Mouse (Mus musculus): ENCODE data around the gene Sell. TPM values are rescaled to one million over a fixed set of nuclear protein-coding genes. Genes with fewer than 3 reads are reported as not detected.

Sell gene
- polyA plus RNA-seq, 1 experiment from 2014 or later = not detected

- WGBS = 52% methylated on average over 3 of the region's 3 CpGs
- no peaks in the 10 kb centered on the region for H3K36me3 ChIP-seq (ENCODE audit: control insufficient read depth, insufficient read depth, low read length)
- H3K4me3 ChIP-seq (ENCODE audit: control insufficient read depth in 1 of 2, insufficient read depth in 1 of 2, low read depth in 1 of 2, low read length in 2 of 2) = no peak overlapping the region
- no peak overlapping the region for H3K27ac ChIP-seq (replicated peaks in 1 of 2; ENCODE audit: control insufficient read depth in 1 of 2, insufficient read depth in 1 of 2, low read depth in 2 of 2, low read length in 2 of 2)
- no peaks in the 10 kb centered on the region for H3K4me1 ChIP-seq (ENCODE audit: control insufficient read depth in 2 of 2, insufficient read depth in 2 of 2, low read length in 2 of 2)
- no peak overlapping the region for H3K4me2 ChIP-seq (ENCODE audit: low read length)
- no peak overlapping the region for H3K9ac ChIP-seq (ENCODE audit: low read length)
- no peaks in the 10 kb centered on the region for H3K27me3 ChIP-seq (ENCODE audit: control insufficient read depth, insufficient read depth, low read length)
- H3K9me3 ChIP-seq (ENCODE audit: control insufficient read depth, low read length) = no peaks in the 10 kb centered on the region
- ATAC-seq (ENCODE audit: insufficient number of reproducible peaks, insufficient read depth, low FRiP score, low read depth) = no peak
These were observed 2.0 kb downstream of the Sell start for GRCm38 (mm10) chr1:164063745-164064144.

- no peak overlapping the region for H3K4me2 ChIP-seq (ENCODE audit: low read length)
- H3K27ac ChIP-seq (replicated peaks in 1 of 2; ENCODE audit: control insufficient read depth in 1 of 2, insufficient read depth in 1 of 2, low read depth in 2 of 2, low read length in 2 of 2) = no peak overlapping the region
- H3K27me3 ChIP-seq (ENCODE audit: control insufficient read depth, insufficient read depth, low read length) = no peaks in the 10 kb centered on the region
- no peak overlapping the region for H3K4me3 ChIP-seq (ENCODE audit: control insufficient read depth in 1 of 2, insufficient read depth in 1 of 2, low read depth in 1 of 2, low read length in 2 of 2)
- H3K9me3 ChIP-seq (ENCODE audit: control insufficient read depth, low read length) = no peaks in the 10 kb centered on the region
- no peak for ATAC-seq (ENCODE audit: insufficient number of reproducible peaks, insufficient read depth, low FRiP score, low read depth)
- no peaks in the 10 kb centered on the region for H3K4me1 ChIP-seq (ENCODE audit: control insufficient read depth in 2 of 2, insufficient read depth in 2 of 2, low read length in 2 of 2)
- H3K9ac ChIP-seq (ENCODE audit: low read length) = no peak overlapping the region
- H3K36me3 ChIP-seq (ENCODE audit: control insufficient read depth, insufficient read depth, low read length) = no peaks in the 10 kb centered on the region
These were observed 7.5 kb downstream of the Sell start for GRCm38 (mm10) chr1:164069261-164069660.

GRCm38 (mm10) chr1:164070461-164070860, 8.7 kb downstream of the Sell start:
- H3K36me3 ChIP-seq (ENCODE audit: control insufficient read depth, insufficient read depth, low read length) = no peaks in the 10 kb centered on the region
- H3K4me1 ChIP-seq (ENCODE audit: control insufficient read depth in 2 of 2, insufficient read depth in 2 of 2, low read length in 2 of 2) = no peaks in the 10 kb centered on the region
- H3K27me3 ChIP-seq (ENCODE audit: control insufficient read depth, insufficient read depth, low read length) = no peaks in the 10 kb centered on the region
- H3K4me3 ChIP-seq (ENCODE audit: control insufficient read depth in 1 of 2, insufficient read depth in 1 of 2, low read depth in 1 of 2, low read length in 2 of 2) = no peak overlapping the region
- H3K27ac ChIP-seq (replicated peaks in 1 of 2; ENCODE audit: control insufficient read depth in 1 of 2, insufficient read depth in 1 of 2, low read depth in 2 of 2, low read length in 2 of 2) = no peak overlapping the region
- ATAC-seq (ENCODE audit: insufficient number of reproducible peaks, insufficient read depth, low FRiP score, low read depth) = no peak
- no peak overlapping the region for H3K9ac ChIP-seq (ENCODE audit: low read length)
- H3K9me3 ChIP-seq (ENCODE audit: control insufficient read depth, low read length) = no peaks in the 10 kb centered on the region
- H3K4me2 ChIP-seq (ENCODE audit: low read length) = no peak overlapping the region
- 74% methylated on average over 4 of the region's 4 CpGs for WGBS

GRCm38 (mm10) chr1:164071111-164071510, 9.3 kb downstream of the Sell start:
- Histone ChIP-seq H3K27ac (replicated peaks in 1 of 2; ENCODE audit: control insufficient read depth in 1 of 2, insufficient read depth in 1 of 2, low read depth in 2 of 2, low read length in 2 of 2) (no peak overlapping the region), H3K4me3 (ENCODE audit: control insufficient read depth in 1 of 2, insufficient read depth in 1 of 2, low read depth in 1 of 2, low read length in 2 of 2) (no peak overlapping the region), H3K36me3 (ENCODE audit: control insufficient read depth, insufficient read depth, low read length) (no peaks in the 10 kb centered on the region), H3K9me3 (ENCODE audit: control insufficient read depth, low read length) (no peaks in the 10 kb centered on the region), H3K4me2 (ENCODE audit: low read length) (no peak overlapping the region), H3K4me1 (ENCODE audit: control insufficient read depth in 2 of 2, insufficient read depth in 2 of 2, low read length in 2 of 2) (no peaks in the 10 kb centered on the region), H3K27me3 (ENCODE audit: control insufficient read depth, insufficient read depth, low read length) (no peaks in the 10 kb centered on the region), H3K9ac (ENCODE audit: low read length) (no peak overlapping the region)
- whole genome bisulfite sequencing = 81% methylated on average over 7 of the region's 7 CpGs
- ATAC-seq (ENCODE audit: insufficient number of reproducible peaks, insufficient read depth, low FRiP score, low read depth) = no peak

GRCm38 (mm10) chr1:164072001-164072400, 10.2 kb downstream of the Sell start:
- 88% methylated on average over 4 of the region's 4 CpGs for WGBS
- H3K27me3 ChIP-seq (ENCODE audit: control insufficient read depth, insufficient read depth, low read length) = no peaks in the 10 kb centered on the region
- H3K4me1 ChIP-seq (ENCODE audit: control insufficient read depth in 2 of 2, insufficient read depth in 2 of 2, low read length in 2 of 2) = no peaks in the 10 kb centered on the region
- ATAC-seq (ENCODE audit: insufficient number of reproducible peaks, insufficient read depth, low FRiP score, low read depth) = no peak
- no peak overlapping the region for H3K9ac ChIP-seq (ENCODE audit: low read length)
- H3K27ac ChIP-seq (replicated peaks in 1 of 2; ENCODE audit: control insufficient read depth in 1 of 2, insufficient read depth in 1 of 2, low read depth in 2 of 2, low read length in 2 of 2) = no peak overlapping the region
- H3K36me3 ChIP-seq (ENCODE audit: control insufficient read depth, insufficient read depth, low read length) = no peaks in the 10 kb centered on the region
- H3K4me2 ChIP-seq (ENCODE audit: low read length) = no peak overlapping the region
- H3K9me3 ChIP-seq (ENCODE audit: control insufficient read depth, low read length) = no peaks in the 10 kb centered on the region
- no peak overlapping the region for H3K4me3 ChIP-seq (ENCODE audit: control insufficient read depth in 1 of 2, insufficient read depth in 1 of 2, low read depth in 1 of 2, low read length in 2 of 2)

GRCm38 (mm10) chr1:164073091-164073490, 11.3 kb downstream of the Sell start:
- WGBS = 74% methylated on average over 9 of the region's 9 CpGs
- H3K4me1 ChIP-seq (ENCODE audit: control insufficient read depth in 2 of 2, insufficient read depth in 2 of 2, low read length in 2 of 2) = no peaks in the 10 kb centered on the region
- no peak overlapping the region for H3K27ac ChIP-seq (replicated peaks in 1 of 2; ENCODE audit: control insufficient read depth in 1 of 2, insufficient read depth in 1 of 2, low read depth in 2 of 2, low read length in 2 of 2)
- no peaks in the 10 kb centered on the region for H3K36me3 ChIP-seq (ENCODE audit: control insufficient read depth, insufficient read depth, low read length)
- no peak overlapping the region for H3K4me3 ChIP-seq (ENCODE audit: control insufficient read depth in 1 of 2, insufficient read depth in 1 of 2, low read depth in 1 of 2, low read length in 2 of 2)
- H3K9ac ChIP-seq (ENCODE audit: low read length) = no peak overlapping the region
- H3K9me3 ChIP-seq (ENCODE audit: control insufficient read depth, low read length) = no peaks in the 10 kb centered on the region
- no peaks in the 10 kb centered on the region for H3K27me3 ChIP-seq (ENCODE audit: control insufficient read depth, insufficient read depth, low read length)
- no peak for ATAC-seq (ENCODE audit: insufficient number of reproducible peaks, insufficient read depth, low FRiP score, low read depth)
- H3K4me2 ChIP-seq (ENCODE audit: low read length) = no peak overlapping the region

- H3K4me1 ChIP-seq (ENCODE audit: control insufficient read depth in 2 of 2, insufficient read depth in 2 of 2, low read length in 2 of 2) = no peaks in the 10 kb centered on the region
- WGBS = 57% methylated on average over 7 of the region's 7 CpGs
- H3K9ac ChIP-seq (ENCODE audit: low read length) = no peak overlapping the region
These were observed 12.0 kb downstream of the Sell start for GRCm38 (mm10) chr1:164073803-164074202.

GRCm38 (mm10) chr1:164074606-164075140, 12.9 kb downstream of the Sell start:
- no peak overlapping the region for H3K4me3 ChIP-seq (ENCODE audit: control insufficient read depth in 1 of 2, insufficient read depth in 1 of 2, low read depth in 1 of 2, low read length in 2 of 2)
- WGBS = 81% methylated on average over 2 of the region's 2 CpGs
- ATAC-seq (ENCODE audit: insufficient number of reproducible peaks, insufficient read depth, low FRiP score, low read depth) = no peak
- no peak overlapping the region for H3K4me2 ChIP-seq (ENCODE audit: low read length)
- no peak overlapping the region for H3K27ac ChIP-seq (replicated peaks in 1 of 2; ENCODE audit: control insufficient read depth in 1 of 2, insufficient read depth in 1 of 2, low read depth in 2 of 2, low read length in 2 of 2)
- H3K4me1 ChIP-seq (ENCODE audit: control insufficient read depth in 2 of 2, insufficient read depth in 2 of 2, low read length in 2 of 2) = no peaks in the 10 kb centered on the region
- H3K27me3 ChIP-seq (ENCODE audit: control insufficient read depth, insufficient read depth, low read length) = no peaks in the 10 kb centered on the region
- H3K9ac ChIP-seq (ENCODE audit: low read length) = no peak overlapping the region
- H3K9me3 ChIP-seq (ENCODE audit: control insufficient read depth, low read length) = no peaks in the 10 kb centered on the region
- no peaks in the 10 kb centered on the region for H3K36me3 ChIP-seq (ENCODE audit: control insufficient read depth, insufficient read depth, low read length)

More at GRCm38 (mm10) chr1:164073803-164074202, 12.0 kb downstream of the Sell start:
- Histone ChIP-seq H3K4me3 (ENCODE audit: control insufficient read depth in 1 of 2, insufficient read depth in 1 of 2, low read depth in 1 of 2, low read length in 2 of 2) (no peak overlapping the region), H3K4me2 (ENCODE audit: low read length) (no peak overlapping the region), H3K36me3 (ENCODE audit: control insufficient read depth, insufficient read depth, low read length) (no peaks in the 10 kb centered on the region), H3K9me3 (ENCODE audit: control insufficient read depth, low read length) (no peaks in the 10 kb centered on the region), H3K27ac (replicated peaks in 1 of 2; ENCODE audit: control insufficient read depth in 1 of 2, insufficient read depth in 1 of 2, low read depth in 2 of 2, low read length in 2 of 2) (no peak overlapping the region), H3K27me3 (ENCODE audit: control insufficient read depth, insufficient read depth, low read length) (no peaks in the 10 kb centered on the region)
- ATAC-seq (ENCODE audit: insufficient number of reproducible peaks, insufficient read depth, low FRiP score, low read depth) = no peak

Data from heart, embryonic 14.5 days (tissue).